Mouse (Mus musculus): Measurements from ENCODE around the gene Inpp4a. TPM values are rescaled to one million over a fixed set of nuclear protein-coding genes. Genes with fewer than 3 reads are reported as not detected.

Gene Inpp4a
- polyA plus RNA-seq, 1 experiment, result 11.4 TPM

DNA sequence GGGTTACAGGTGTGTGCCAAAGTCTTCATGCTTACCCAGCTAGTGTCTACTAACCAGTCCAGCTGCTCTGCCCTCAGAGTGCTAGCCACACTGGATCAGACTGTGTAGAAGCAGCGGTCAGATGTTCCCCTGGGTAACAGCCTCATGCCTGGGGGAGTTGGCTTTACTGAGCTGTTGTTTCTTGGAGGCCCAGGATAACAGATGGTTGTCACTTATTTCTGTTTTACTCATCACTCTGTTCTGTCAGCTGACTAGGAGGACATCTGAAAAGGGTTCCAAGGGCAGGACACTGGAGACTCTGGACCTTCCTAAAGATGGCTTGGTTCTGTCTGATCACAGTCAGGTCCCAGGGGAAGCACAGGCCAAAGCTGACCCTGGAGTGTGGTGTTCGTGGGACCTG, 36.4 kb downstream of the Inpp4a start:
- no peak for TF ChIP-seq POLR2A (IDR thresholded peaks at IDR 0.05; ENCODE audit: low read depth, low read length)
- TF ChIP-seq CTCF (IDR thresholded peaks at IDR 0.05; ENCODE audit: borderline replicate concordance, insufficient read depth, low read length), result no peak
- H3K27ac ChIP-seq (ENCODE audit: insufficient read depth, low read length), result no peak overlapping the region
- H3K4me1 ChIP-seq (ENCODE audit: control insufficient read depth, insufficient read depth, low read length), result no peaks in the 10 kb centered on the region

DNA sequence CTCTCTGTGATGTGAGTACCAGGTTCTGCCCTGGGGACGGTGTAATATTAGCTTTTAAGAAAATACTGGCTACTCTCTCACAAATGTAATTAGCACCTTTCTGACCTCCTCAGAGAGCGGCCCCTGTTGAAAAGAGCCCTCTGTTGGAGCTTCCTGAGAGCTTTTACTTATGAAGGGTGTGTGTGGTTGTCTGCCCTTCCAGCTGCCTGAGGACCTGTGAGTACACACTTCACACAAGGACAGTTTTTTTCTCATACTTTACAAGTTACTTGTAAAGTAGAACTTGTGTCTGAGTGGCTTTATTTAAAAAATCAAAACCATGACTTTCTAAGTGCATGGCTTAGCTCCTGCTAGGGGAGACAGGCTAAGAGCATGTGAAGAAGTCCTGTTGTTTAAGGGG, 37.1 kb downstream of the Inpp4a start:
- Histone ChIP-seq H3K4me1 (ENCODE audit: control insufficient read depth, insufficient read depth, low read length) (no peaks in the 10 kb centered on the region), H3K4me3 (ENCODE audit: insufficient read depth, low read length) (no peak overlapping the region), H3K27ac (ENCODE audit: insufficient read depth, low read length) (no peak overlapping the region)
- no peak for TF ChIP-seq POLR2A (IDR thresholded peaks at IDR 0.05; ENCODE audit: low read depth, low read length)
- no peak for TF ChIP-seq CTCF (IDR thresholded peaks at IDR 0.05; ENCODE audit: borderline replicate concordance, insufficient read depth, low read length)

More for the DNA sequence above, 36.4 kb downstream of the Inpp4a start:
- H3K4me3 ChIP-seq (ENCODE audit: insufficient read depth, low read length), result no peak overlapping the region

DNA sequence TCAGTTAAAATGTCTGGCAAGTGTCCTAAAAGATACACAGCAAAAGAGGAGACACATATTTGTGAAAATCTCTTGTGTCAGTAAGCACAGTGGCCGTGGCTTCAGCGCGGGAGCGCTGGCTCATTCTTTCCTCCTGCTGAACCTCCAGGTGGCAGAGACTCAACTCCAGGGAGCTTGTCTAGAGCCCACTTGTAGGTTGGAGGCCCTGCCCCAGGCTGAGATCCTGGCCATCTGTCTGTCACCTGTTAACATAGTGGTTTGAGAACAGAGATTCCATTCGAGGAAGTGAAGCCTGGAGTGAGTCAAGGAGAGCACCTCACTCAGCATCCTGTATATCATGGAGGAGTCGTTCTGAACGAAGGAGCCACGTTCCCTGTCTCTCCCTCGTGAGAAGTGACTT, 37.6 kb downstream of the Inpp4a start:
- no peaks in the 10 kb centered on the region for H3K4me1 ChIP-seq (ENCODE audit: control insufficient read depth, insufficient read depth, low read length)
- TF ChIP-seq CTCF (IDR thresholded peaks at IDR 0.05; ENCODE audit: borderline replicate concordance, insufficient read depth, low read length) (no peak), POLR2A (IDR thresholded peaks at IDR 0.05; ENCODE audit: low read depth, low read length) (no peak)
- no peak overlapping the region for H3K4me3 ChIP-seq (ENCODE audit: insufficient read depth, low read length)
- H3K27ac ChIP-seq (ENCODE audit: insufficient read depth, low read length), result no peak overlapping the region

DNA sequence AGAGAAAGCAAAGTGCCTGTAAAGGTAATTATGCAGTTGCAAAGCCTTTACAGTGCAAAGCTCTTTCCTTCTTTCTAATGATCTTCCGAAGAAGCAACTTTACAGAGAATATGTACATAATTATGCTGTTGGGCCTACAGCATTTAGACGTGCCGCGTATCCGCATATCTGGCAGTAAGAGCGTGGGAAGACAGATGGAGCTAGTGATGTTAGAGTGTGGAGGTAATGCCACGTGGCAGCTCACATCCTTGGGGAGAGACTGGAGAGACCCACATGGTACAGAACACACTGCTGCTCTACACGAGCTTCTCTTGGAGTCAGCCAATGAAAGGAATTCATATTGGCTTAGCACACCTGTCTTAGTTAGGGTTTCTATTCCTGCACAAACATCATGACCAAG, 39.5 kb downstream of the Inpp4a start:
- TF ChIP-seq POLR2A (IDR thresholded peaks at IDR 0.05; ENCODE audit: low read depth, low read length) (no peak), CTCF (IDR thresholded peaks at IDR 0.05; ENCODE audit: borderline replicate concordance, insufficient read depth, low read length) (no peak)
- no peak overlapping the region for H3K27ac ChIP-seq (ENCODE audit: insufficient read depth, low read length)
- H3K4me3 ChIP-seq (ENCODE audit: insufficient read depth, low read length), result no peak overlapping the region
- no peaks in the 10 kb centered on the region for H3K4me1 ChIP-seq (ENCODE audit: control insufficient read depth, insufficient read depth, low read length)

DNA sequence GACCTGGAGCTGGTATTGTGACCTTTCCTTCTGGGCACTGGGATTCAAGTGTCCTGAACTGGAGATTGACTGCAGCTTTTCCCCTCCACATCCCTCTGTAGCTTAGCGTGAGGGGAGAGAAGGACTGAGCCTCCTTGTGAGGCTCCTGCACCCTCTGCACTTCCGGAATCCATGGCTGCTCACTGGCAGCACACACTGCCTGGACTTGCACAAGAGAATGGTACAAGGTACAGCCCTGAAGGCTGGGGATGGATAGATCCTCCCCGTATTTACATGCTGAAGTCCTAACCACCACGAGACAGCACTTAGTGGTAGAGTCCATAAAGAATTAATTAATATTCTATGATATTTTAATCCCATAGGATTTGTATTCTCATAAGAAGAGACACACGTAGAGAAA, 41.7 kb downstream of the Inpp4a start:
- Histone ChIP-seq H3K4me3 (ENCODE audit: insufficient read depth, low read length) (no peak overlapping the region), H3K4me1 (ENCODE audit: control insufficient read depth, insufficient read depth, low read length) (no peaks in the 10 kb centered on the region), H3K27ac (ENCODE audit: insufficient read depth, low read length) (no peak overlapping the region)
- TF ChIP-seq POLR2A (IDR thresholded peaks at IDR 0.05; ENCODE audit: low read depth, low read length), result no peak
- TF ChIP-seq CTCF (IDR thresholded peaks at IDR 0.05; ENCODE audit: borderline replicate concordance, insufficient read depth, low read length), result no peak

DNA sequence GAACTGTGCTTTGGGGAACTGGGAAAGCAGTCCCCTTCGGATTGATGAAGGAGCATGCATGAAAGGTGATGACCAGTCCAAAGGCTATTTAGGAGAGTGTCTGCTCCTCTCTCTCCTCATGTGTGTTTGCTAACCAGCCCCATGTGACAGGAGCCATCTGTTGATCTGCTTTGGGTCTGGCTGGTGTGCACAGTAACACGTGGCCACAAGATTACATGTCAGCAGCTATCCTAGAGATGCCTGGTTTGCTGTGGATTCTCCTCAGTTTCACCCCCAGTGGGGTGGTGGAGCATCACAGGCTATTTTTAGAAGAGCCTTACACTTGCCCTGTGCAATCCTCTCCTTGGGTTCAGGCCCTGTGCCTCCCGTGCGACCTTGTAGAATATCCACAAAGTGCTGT, 42.2 kb downstream of the Inpp4a start:
- TF ChIP-seq CTCF (IDR thresholded peaks at IDR 0.05; ENCODE audit: borderline replicate concordance, insufficient read depth, low read length), result no peak
- no peak for TF ChIP-seq POLR2A (IDR thresholded peaks at IDR 0.05; ENCODE audit: low read depth, low read length)
- Histone ChIP-seq H3K4me3 (ENCODE audit: insufficient read depth, low read length) (no peak overlapping the region), H3K27ac (ENCODE audit: insufficient read depth, low read length) (no peak overlapping the region), H3K4me1 (ENCODE audit: control insufficient read depth, insufficient read depth, low read length) (no peaks in the 10 kb centered on the region)

DNA sequence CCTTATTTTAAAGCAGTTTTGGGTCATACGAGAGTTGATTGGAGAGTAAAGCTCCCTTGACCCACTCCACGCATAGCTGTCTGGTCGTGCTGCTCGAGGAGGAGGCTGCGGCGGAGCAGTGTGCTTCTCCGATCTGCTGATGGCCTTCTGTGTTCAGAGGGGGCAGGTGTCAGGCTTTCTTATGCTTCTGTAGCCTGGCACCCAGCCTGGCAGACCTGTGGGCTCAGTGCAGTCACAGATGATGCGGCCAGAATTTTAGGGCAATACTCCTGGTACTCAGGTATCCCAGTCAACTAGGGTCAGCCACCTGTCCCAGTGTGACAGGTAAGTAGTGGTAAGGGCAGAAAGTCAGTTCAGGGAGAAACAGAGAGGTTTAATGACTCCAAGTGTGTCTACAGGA, 42.9 kb downstream of the Inpp4a start:
- Histone ChIP-seq H3K4me1 (ENCODE audit: control insufficient read depth, insufficient read depth, low read length) (no peaks in the 10 kb centered on the region), H3K4me3 (ENCODE audit: insufficient read depth, low read length) (no peak overlapping the region), H3K27ac (ENCODE audit: insufficient read depth, low read length) (no peak overlapping the region)
- TF ChIP-seq CTCF (IDR thresholded peaks at IDR 0.05; ENCODE audit: borderline replicate concordance, insufficient read depth, low read length) (no peak), POLR2A (IDR thresholded peaks at IDR 0.05; ENCODE audit: low read depth, low read length) (no peak)

DNA sequence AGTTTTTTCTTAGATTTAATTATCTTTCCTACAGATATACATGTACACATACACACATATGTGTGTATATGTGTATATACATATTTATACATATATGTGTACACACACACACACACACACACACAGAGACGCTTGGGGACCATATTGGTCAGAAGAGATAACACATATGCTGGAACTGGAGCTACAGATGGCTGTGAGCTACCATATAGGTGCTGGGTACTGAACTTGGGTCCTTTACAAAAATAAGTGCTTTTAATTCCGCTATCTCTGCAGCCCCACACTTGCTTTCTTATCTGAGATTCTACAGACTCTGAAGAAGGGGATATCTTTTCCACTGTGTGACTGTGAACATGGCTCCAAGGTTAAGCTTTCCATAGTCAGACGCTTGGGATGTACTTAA, 43.6 kb downstream of the Inpp4a start:
- H3K27ac ChIP-seq (ENCODE audit: insufficient read depth, low read length), result no peak overlapping the region
- TF ChIP-seq CTCF (IDR thresholded peaks at IDR 0.05; ENCODE audit: borderline replicate concordance, insufficient read depth, low read length) (no peak), POLR2A (IDR thresholded peaks at IDR 0.05; ENCODE audit: low read depth, low read length) (no peak)
- H3K4me3 ChIP-seq (ENCODE audit: insufficient read depth, low read length), result no peak overlapping the region
- no peaks in the 10 kb centered on the region for H3K4me1 ChIP-seq (ENCODE audit: control insufficient read depth, insufficient read depth, low read length)

DNA sequence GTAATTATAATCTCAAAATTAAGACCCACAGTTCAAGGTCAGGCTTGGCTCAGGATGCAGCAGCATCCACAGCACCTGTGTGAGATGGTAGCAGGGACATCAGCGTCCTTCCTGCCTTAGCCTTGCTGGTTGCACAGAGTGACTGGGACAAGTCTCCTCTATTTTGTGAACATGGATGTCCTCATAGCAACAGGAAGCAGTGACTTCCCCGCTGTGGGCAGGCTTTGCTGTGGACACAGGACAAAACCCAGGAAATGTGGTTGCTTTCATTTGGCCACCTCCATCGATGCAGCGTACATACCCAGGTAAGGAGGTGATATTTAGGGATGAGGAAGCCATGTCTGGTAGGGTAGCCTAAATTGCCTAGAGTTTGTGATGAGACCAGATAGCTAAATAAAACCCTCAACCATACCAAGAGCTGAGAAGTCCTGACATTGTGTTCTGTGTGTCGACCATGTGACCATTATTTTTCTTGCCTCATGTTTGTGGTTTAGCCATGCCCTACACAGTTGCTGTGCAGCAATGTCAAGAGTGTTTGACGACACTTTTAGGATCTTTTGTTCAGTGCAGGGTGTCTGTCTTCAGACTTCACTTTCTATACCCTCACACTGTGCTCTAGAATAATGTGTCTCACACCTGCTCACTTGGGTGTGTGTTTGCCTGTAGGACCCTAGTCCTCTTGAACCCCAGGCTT, 44.7 kb downstream of the Inpp4a start:
- TF ChIP-seq CTCF (IDR thresholded peaks at IDR 0.05; ENCODE audit: borderline replicate concordance, insufficient read depth, low read length) (no peak), POLR2A (IDR thresholded peaks at IDR 0.05; ENCODE audit: low read depth, low read length) (no peak)
- H3K27ac ChIP-seq (ENCODE audit: insufficient read depth, low read length), result no peak overlapping the region
- no peak overlapping the region for H3K4me3 ChIP-seq (ENCODE audit: insufficient read depth, low read length)
- no peaks in the 10 kb centered on the region for H3K4me1 ChIP-seq (ENCODE audit: control insufficient read depth, insufficient read depth, low read length)

DNA sequence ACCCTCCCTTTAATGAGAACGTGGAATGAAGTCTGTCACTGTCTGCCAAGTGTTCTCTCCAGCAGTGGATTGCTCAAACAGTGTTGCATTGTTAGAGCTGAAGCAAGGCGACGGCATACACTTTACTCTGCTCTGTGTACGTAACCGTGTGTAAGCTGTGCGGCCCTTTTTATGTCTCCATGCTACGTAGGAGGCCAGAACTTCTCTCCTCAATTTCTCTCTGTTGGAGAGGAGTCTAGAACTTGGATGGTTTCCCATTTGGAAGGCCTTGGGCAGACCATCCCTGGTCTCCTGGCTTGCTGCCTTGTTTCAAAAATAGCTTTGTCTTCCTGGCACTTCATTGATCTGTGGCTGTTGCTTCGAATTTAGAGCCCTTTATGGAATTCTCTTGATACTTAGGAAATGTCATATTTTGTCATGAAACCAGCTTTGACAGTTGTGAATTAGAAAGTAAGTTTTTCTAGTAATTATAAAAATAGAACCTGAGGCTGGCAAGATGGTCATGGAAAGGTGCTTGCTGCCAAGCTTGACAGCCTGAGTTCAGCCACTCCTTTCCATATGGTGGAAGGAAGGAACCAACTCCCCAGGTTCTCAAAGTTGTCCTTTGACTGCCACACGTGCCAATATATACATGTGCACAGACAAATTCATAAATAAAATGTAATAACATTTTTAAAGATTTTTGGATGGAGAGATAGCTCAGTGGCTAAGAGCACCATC, 47.9 kb downstream of the Inpp4a start:
- no peak overlapping the region for H3K4me3 ChIP-seq (ENCODE audit: insufficient read depth, low read length)
- H3K4me1 ChIP-seq (ENCODE audit: control insufficient read depth, insufficient read depth, low read length), result no peaks in the 10 kb centered on the region
- no peak overlapping the region for H3K27ac ChIP-seq (ENCODE audit: insufficient read depth, low read length)
- TF ChIP-seq CTCF (IDR thresholded peaks at IDR 0.05; ENCODE audit: borderline replicate concordance, insufficient read depth, low read length) (no peak), POLR2A (IDR thresholded peaks at IDR 0.05; ENCODE audit: low read depth, low read length) (no peak)

Measured in embryonic fibroblast, embryonic 13.5 days (primary cell).